Mouse (Mus musculus) hematopoietic stem cell, adult 5-6 weeks (primary cell): ENCODE data around the gene Pbld2. TPM values are rescaled to one million over a fixed set of nuclear protein-coding genes. Genes with fewer than 3 reads are reported as not detected.
"Not testable (repeated sequence)": the region's sequence is repeated elsewhere in the genome, so short reads cannot be mapped to it uniquely, and the experiment has no call there.

ENCODE experiments used
- ATAC-seq, 2 experiments: fragments of 125-278 bp in 1 of 2; replicated peaks in 1 of 2; 2 replicates each; pipeline ENCODE4 v1.8.0; 2016 to 2017; ENCODE audit warnings: inconsistent platforms in 2 of 2, mild to moderate bottlenecking in 2 of 2, moderate number of reproducible peaks in 2 of 2, low read depth in 1 of 2, moderate TSS enrichment in 1 of 2; ENCODE audit not compliant: low FRiP score in 2 of 2, poor library complexity in 2 of 2, severe bottlenecking in 2 of 2, insufficient read depth in 1 of 2, low TSS enrichment in 1 of 2
- total RNA-seq: library from RNA; stranded (forward); fragments of 172-1452, 232-1000 nt; gene quantifications from 2 replicates; pipeline ENCODE4 v1.2.3, GENCODE M21; 2017

Gene Pbld2
- total RNA-seq, 1 experiment from 2014 or later = 3.2 TPM

DNA sequence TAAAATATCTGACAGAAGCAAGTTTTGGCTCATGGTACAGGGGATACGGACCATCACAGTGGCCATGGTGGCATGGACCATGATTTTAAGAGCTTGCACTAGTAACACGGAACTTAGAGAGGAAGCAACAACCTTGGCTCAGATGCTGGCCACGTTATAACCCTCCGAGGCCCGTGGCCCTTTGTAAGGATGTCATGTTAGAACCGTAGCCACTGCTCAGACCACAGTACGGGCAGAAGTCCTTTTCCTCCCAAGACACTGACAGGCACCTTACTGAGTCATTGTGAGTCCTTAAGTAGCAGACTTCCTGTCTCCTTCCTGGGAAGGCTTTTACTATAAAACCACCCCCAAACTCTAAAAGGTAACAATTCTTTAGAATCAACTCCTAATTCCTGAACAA lies 27.2 kb downstream of the Pbld2 start:
- ATAC-seq = peak; percentile 56 to 73; a peak in 3 of 4 replicates

DNA sequence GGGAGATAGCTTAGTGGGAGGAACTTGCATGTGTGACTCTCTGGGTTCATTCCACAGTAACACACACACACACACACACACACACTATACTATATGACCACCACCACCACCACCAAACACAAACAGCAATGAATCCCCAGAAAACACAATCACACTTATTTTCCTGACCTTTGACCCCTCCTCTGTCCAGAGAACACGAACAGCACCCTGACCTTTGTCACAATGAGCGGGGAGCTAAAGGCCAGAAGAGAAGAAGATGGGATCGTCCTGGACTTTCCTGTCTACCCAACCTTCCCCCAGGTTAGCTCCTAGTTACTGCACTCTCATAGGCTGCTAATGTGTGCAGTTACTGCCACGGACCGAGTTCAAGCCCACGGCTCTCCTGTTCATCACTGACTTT lies 27.9 kb downstream of the Pbld2 start:
- ATAC-seq = no peak

DNA sequence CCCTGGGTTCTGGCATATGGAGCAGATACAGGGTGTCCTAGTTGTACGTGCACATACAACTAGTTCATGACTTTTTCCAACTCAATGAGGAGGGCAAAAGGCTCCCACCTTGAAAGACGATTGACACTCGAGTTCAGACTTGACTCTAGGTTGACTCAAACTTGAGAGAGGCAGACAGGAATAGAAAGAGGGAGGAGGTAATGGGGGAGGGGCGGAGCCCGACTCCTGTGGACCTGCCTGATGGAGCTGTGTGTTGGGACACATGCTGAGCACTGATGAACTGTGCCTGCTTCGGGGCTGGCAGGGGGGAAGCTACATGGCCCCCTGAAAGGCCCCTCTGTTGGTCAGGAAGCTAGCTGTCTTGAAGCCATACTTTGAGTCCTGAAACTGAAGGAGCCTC lies 28.9 kb downstream of the Pbld2 start:
- ATAC-seq = no peak

DNA sequence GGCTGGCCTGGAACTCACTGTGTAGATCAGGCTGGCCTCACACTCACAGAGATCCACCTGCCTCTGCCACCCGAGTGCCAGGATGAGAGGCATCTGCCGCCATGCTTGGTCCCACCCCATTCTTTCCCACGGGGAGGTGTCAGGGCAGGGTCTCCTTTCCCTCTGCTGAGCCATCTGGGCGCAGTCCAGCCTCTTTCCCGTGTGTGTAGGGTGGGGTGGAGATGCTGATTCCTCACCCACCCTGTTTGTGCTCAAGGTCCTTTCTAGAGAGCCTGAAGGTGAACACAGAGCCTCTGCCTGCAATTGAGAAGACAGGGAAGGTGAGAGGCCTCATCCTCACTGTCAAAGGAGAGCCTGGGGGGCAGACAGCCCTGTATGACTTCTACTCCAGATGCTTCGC lies 30.0 kb downstream of the Pbld2 start:
- ATAC-seq = not testable (repeated sequence)

DNA sequence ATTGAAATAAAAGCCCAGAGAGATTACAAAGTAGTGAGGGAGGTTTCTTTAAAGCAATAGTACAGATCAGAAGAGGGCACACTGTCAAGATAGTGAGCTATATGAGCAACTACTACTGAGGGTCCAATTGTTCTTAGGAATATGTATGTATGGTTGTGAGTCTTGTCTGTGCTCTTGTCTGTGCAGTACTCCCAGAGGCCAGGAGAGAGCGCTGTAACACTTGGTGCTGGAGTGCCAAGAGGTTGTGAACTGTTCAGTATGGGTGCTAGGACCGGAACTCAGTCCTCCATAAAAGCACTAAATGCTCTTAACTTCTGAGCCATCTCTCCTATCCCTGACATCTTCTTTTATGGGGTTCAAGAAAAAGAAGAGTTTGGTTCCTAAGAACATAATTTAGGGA lies 30.5 kb downstream of the Pbld2 start:
- no peak for ATAC-seq

DNA sequence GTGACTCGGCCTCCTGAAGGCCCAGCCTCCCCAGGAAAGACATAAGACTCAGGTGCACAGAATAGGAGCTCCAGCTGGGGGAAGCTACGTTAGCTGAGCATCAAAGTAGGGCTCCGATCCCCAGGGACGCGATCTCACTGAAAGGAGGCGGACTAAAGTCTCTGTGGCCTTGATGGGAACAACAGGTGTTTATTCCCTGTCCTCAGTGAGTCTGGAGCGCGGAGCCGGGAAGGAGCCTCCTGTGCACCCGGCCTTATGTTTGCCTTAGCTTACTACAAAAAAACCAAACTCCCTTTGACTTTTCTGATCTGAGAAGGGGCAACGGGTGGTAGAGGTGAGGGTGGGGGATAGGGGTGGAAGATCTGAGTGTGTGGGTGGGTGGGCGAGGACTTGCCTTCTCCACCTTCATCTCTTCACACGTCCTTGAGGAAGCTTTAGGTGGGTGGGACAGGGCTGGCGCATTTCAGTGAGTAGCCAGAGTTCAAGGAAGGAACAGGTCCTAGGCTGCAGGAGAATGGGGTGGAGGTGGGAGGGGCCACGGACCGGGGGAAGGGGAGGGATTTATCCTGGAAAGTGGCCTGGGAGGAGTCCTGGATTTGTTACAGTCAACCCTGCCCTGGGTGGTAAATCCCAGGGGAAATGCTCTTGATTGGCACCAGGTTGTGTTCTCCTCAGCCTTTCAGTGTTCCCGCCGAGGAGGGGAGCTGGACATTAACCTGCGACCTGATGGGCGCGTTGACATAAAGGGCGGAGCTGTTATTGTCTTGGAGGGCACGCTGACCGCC lies 33.0 kb downstream of the Pbld2 start:
- ATAC-seq = no peak

DNA sequence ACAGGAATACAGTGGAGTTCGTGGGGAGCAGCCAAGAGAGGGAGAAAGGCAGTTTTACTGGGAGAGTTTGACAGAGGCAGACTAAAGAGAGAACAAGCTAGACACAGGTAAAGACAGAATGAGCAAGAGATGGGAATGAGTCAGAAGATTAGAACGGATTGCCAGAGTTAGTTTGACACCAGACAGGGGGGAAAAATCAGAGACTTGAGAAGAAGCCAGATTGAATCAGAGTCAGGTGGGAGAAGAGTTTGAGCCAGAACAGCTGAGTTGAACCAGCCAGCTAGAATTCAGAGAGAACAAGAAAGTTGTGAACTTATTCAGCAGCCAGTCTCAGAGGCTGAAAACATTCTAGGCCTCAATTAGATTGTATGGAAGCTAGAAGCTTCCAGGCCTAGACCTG lies 35.7 kb downstream of the Pbld2 start, which contains the start of gene Pbld1:
Gene Pbld1, plus strand, starts transcription at position 301 of the 400 bp plus-strand sequence.
- no peak for ATAC-seq

DNA sequence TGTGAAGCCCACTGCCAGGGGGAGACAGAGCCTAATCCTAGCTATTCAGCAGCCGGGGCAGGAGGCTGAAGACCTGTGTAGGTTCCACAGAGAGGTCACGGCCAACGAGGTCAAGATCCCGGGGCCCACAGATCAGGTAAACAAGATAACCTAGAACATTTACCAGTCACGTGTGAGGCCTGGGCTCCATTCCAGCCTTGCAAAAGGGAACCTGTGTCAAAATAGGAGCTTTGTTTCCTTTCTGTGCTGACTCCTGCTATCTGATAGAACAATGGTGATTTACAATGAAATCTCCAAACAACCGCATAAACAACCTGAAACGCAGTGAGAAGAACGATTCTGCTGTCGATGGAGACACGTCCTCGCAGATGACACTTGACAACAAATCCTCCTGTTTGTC lies 36.3 kb downstream of the Pbld2 start:
- peak; percentile 17 to 44; a peak in 1 of 4 replicates for ATAC-seq

DNA sequence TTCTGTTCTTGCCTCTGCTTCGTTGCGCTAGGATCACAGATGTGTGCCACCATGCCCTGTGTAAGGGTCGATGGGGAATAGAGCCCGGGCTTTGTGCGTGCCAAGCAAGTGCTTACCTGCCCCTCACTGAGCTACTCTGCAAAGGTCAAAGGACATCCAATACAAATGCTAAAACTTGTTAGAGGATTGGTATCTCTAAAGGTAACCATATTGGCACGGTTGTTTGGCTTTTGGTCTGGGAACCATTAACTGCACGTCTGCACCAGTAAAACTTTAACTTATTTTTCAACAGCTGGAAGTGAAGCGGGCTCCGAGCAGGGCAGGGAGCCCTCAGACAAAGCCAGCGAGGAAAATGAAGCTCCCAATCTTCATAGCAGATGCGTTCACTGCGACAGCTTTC lies 37.2 kb downstream of the Pbld2 start:
- ATAC-seq = no peak

DNA sequence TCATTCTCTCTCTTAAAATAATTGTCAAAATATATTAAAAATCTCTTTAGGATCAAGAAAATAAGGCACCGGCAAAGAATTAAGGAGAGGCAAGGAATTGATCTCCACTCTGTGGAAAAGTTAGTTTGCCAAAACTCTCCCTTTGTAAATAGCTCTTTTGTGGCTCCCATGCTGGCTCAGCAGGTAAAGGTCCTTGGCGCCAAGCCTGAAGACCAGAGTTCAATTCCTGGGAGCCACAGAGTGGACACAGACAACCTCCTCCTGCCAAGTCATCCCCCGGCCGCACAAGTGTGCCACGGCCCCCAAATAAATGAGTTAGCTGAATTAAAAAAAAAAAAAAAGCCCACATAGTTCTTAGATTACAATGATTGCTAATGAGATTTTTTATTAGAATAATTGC lies 38.6 kb downstream of the Pbld2 start:
- no peak for ATAC-seq

DNA sequence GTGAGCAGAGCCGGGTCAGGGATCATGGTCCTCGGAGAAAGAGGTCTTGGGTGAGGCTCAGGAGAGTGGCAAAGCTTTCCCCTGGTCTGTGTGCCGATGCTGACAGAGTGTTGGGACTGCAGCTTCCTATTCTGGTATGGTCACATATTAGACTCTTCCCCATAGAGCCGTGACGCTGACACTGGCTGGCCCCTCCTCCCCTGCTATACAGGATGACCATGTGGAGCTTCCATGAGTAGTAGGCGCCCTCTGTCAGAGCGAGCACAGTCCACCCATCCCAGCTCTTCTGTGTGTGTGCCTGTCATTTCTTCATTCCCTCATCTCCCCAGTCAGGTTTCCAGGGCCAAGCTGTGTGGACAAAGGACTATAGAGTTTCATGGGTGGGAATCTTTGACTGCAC lies 39.2 kb downstream of the Pbld2 start:
- no peak for ATAC-seq

DNA sequence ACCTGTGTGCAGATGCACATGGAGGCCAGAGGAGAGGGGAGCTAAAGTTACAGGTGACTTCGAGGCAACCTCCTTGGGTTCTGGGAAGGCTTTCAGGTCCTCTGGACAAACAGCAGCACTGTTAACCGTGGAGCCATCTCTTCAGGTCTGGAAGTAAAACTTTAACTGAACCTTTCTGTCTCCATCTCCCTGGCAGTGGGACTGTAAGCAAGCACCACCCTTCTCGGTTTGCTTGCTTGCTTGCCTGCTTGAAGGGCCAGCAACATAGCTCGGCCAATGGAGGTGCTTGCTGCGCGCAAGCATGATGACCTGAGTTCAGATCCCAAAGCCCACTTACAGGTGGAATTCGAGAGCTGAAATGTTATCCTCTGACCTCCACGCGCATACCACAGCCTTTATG lies 40.4 kb downstream of the Pbld2 start:
- no peak for ATAC-seq

DNA sequence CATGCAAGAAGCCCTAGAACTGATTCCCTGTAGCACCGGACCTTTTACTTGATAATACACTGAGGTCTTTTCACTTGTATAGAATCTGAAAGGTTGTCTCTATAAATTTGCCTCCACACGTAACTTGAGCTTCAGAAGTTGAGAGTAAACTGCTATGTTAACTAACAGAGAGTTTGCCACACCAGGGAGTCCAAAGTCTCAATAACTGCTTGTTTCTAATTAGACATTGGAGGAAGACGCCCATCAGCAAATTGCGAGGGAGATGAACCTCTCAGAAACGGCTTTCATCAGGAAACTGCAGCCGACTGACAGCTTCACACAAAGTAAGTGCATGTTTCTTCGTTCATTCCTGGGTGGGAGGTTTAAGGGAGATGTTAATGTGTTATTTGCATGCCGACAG lies 41.4 kb downstream of the Pbld2 start:
- no peak for ATAC-seq

DNA sequence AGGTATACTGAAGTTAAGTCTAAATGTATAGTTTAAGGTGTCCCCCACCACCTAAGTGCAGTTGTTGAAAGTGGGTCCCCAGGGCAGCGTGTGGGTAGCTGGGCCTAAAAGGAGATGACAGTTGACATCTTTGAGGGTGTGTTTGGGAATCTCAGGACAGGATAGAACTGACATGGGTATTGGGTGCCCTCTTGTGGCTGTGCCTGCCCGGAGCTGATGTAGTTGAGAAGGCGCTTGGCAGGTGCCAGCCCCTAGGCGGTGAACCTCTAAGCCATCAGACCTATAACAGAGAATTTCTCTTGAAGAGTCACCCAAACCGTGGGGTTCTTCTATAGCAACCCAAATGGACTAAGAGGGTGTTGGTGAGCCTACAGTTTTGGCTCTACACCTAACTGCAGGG lies 41.9 kb downstream of the Pbld2 start:
- peak; percentile 86 to 90 for ATAC-seq

DNA sequence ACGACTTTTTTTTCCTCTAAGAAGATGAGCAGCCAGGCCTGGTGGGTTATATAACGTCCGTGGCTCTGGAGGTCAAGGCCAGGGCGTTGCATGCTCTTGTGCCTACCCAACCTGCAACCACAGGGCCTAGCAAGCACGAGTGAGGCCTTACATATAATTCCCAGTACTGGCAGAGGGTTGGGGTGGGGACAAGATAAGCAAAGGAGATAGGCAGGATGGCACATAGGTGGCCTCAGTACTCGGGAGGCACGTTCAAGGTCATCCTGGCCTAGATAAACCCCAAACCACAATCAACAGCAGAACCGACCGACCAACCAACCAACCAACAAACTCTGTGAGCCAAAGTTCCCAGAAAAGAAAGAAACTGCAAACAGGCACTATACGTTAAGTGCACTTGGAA lies 62.2 kb downstream of the Pbld2 start:
- no peak for ATAC-seq

DNA sequence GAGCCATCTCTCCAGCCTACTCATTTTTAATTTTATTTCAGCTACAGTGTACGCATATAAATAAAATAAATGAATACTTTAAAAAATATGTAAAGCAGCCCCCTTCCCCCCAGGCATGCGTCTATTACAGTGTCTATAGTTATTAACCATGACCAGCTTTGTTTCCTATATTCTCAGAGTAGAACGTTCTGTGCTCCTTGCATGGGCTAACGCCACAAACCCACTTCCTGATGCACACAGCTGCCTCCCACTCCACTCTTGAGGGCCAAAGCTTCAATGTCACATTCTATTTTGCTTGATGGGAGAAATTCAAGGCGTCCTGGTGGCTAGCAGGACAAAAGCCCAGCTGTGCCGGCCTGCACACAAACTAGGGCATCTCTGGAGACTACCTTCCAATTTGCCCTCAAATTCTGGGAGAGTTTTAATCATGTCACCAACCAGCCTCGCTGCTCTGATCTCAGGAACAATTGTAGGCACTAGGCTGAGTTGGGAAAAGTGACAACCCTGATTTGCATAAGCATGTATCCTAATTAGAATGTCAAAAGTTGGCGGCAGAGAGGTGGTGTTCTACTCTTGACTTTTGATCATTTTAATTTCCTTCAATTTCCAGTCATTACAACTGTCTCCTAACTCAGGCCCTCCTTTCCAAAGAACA lies 65.1 kb downstream of the Pbld2 start:
- ATAC-seq = peak; percentile 54 to 56; a peak in 3 of 4 replicates

DNA sequence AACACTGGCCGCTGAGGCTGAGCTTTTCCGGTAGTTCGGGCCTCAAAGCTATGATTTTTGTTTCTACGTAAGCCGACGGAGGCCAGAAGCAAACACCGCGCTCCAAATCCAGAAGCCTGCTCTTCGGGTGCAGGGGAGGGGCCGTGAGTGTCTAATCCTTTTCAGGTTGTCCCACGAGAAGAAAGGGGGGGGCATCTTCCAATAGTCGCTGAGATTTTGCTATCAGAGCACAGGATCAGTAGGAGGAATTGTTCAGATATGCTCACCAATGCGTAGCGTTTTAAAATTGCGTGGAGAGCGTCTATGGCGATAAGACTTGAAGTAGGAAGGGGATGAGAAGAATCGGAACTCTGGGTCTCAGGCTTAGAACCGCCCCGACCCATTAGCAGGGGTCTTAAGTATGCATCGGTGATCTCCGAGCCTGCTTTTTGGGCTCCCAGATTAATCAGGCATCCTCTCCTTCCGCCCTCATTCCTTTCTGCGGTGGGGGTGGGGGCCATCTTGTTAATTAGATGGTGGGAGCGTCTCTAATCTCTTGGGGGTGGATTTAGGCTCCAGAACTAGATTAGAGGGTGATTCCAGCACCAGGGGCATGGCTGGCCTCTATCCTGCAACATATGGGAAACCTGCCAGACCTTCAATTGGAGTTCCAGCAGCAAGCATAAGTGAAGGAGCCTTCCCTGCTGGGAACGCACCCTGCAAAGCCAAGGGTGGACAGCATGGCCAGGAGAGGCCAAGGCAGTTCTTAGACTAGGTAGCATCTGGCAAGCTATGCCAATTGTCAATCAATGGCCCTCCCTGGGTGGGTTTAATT lies 65.8 kb downstream of the Pbld2 start:
- ATAC-seq = no peak

DNA sequence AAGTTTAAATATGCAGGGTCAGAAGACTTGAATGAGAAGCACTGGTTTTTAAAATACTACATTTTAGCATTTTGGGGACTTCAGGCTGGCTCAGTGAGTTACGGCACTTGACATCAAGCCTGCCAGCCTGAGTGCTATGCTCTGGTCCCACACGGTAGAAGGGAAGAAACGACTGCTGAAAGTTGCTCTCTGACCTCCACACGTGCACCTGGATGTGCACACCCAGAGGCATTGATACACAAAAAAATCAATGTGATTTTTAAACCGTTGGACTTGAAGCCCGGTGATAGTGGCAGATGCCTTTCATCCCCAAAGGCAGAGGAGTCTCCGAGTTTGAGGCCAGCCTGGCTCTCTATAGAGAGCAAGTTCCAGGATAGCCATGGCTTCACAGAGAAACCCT lies 67.8 kb downstream of the Pbld2 start:
- ATAC-seq = no peak
